Mouse (Mus musculus): ENCODE measurements around the gene Cntn4. TPM values are rescaled to one million over a fixed set of nuclear protein-coding genes. Genes with fewer than 3 reads are reported as not detected.

Gene Cntn4
- polyA plus RNA-seq, 2 experiments, result 0.02 TPM; not detected in 1

DNA sequence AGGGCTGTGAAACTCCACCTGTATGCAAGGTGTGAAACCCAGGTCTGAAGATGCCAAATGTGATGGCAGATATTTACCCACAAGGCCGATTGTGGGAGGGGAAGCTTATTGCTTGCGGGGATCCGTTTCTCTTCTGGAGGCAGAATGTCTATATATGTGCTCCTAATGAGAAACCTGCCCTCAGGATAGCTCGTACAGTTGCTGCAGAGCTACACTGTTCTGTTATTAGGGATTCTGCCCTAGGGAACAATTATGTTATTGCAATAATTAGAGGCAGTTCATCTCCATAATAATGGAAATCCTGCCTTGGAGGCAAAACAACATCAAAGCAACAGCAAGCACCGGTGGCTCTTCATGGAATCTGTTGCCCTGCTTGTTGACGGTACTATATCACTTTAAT, 884.2 kb downstream of the Cntn4 start:
- Histone ChIP-seq H3K27me3 (ENCODE audit: control insufficient read depth, insufficient read depth, low read length) (no peaks in the 10 kb centered on the region), H3K36me3 (replicated peaks; ENCODE audit: control insufficient read depth, insufficient read depth, low read depth) (no peaks in the 10 kb centered on the region), H3K27ac (no peak overlapping the region), H3K4me1 (replicated peaks; ENCODE audit: control insufficient read depth in 2 of 2, insufficient read depth in 2 of 2, low read length in 1 of 2) (no peaks in the 10 kb centered on the region), H3K4me3 (ENCODE audit: insufficient read depth in 1 of 2, low read depth in 2 of 2, low read length in 2 of 2) (no peak overlapping the region), H3K9ac (replicated peaks) (no peak overlapping the region), H3K9me3 (ENCODE audit: control insufficient read depth, low read length) (no peaks in the 10 kb centered on the region), H3K4me2 (ENCODE audit: low read depth) (no peak overlapping the region)
- 64% methylated on average over 6 of the region's 6 CpGs for WGBS (ENCODE audit: insufficient replicate concordance)
- TF ChIP-seq EP300 (IDR thresholded peaks at IDR 0.05; ENCODE audit: low read depth), result no peak
- no peak for TF ChIP-seq CTCF (IDR thresholded peaks at IDR 0.05; ENCODE audit: low read depth)
- ATAC-seq (ENCODE audit: insufficient read depth) (no peak), DNase-seq (ENCODE audit: low read depth in 3 of 3, low spot score in 3 of 3) (no peak)

DNA sequence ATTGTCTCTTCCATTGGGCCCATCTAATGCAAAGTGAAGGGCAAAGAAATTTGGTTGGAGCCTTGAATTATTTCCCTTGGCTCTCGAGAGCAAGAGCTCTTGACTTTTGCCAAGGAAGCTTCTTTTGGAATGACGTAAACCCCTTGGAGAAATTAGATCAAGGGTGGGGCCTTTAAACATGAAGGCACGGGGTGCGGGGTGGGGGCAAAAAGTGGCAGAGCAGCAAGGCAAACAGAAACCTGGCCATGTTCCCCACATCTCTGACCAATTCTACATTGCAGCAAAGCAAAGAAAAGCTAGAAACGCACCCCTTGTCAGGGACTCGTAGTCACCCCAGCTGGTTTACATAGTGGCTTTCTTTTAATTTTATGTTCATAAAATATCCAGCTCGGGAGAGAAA, 887.9 kb downstream of the Cntn4 start:
- no peak for ATAC-seq (ENCODE audit: insufficient read depth)
- Histone ChIP-seq H3K4me1 (replicated peaks; ENCODE audit: control insufficient read depth in 2 of 2, insufficient read depth in 2 of 2, low read length in 1 of 2) (no peaks in the 10 kb centered on the region), H3K4me3 (ENCODE audit: insufficient read depth in 1 of 2, low read depth in 2 of 2, low read length in 2 of 2) (no peak overlapping the region), H3K36me3 (replicated peaks; ENCODE audit: control insufficient read depth, insufficient read depth, low read depth) (no peaks in the 10 kb centered on the region), H3K9ac (replicated peaks) (no peak overlapping the region), H3K9me3 (ENCODE audit: control insufficient read depth, low read length) (no peaks in the 10 kb centered on the region), H3K4me2 (ENCODE audit: low read depth) (no peak overlapping the region), H3K27me3 (ENCODE audit: control insufficient read depth, insufficient read depth, low read length) (no peaks in the 10 kb centered on the region), H3K27ac (no peak overlapping the region)
- no peak for DNase-seq (ENCODE audit: low read depth in 3 of 3, low spot score in 3 of 3)
- WGBS (ENCODE audit: insufficient replicate concordance), result 55% methylated on average over 7 of the region's 7 CpGs
- TF ChIP-seq CTCF (IDR thresholded peaks at IDR 0.05; ENCODE audit: low read depth) (no peak), EP300 (IDR thresholded peaks at IDR 0.05; ENCODE audit: low read depth) (no peak)

DNA sequence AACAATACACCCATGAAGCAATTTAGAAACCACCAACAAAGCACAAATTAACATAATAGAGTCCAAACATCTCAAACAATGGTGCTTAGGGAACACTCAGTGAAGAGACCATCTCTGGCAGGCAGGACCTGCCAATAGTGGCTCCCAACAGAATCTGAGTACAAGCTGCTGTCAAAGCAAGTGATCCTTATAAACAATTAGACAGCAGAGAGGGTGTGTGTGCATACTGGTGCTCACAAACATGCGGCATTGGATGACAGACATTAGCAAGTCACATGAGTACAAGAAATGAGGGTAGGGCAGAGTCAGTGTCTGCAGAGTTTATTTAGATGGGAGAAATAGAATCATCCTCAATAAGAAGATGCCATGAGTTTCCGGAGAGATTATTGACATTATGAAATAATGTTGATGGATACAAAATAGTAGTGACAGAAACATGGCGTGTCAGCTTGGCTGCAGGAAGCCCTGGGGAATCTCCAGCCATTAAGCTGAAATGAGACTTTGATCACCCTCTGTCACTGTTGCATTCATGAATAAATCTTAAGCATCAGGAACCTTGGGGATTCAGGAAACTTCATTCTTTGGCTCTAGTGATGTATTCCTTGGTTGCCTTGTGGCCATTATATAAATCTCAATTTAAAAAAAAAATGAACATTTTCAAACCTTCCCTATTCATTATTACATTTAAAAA, 888.5 kb downstream of the Cntn4 start:
- WGBS (ENCODE audit: insufficient replicate concordance), result 68% methylated on average over 3 of the region's 3 CpGs
- TF ChIP-seq EP300 (IDR thresholded peaks at IDR 0.05; ENCODE audit: low read depth), result no peak
- TF ChIP-seq CTCF (IDR thresholded peaks at IDR 0.05; ENCODE audit: low read depth), result no peak
- no peak overlapping the region for H3K4me2 ChIP-seq (ENCODE audit: low read depth)
- ATAC-seq (ENCODE audit: insufficient read depth), result no peak
- H3K9me3 ChIP-seq (ENCODE audit: control insufficient read depth, low read length), result no peaks in the 10 kb centered on the region
- H3K27me3 ChIP-seq (ENCODE audit: control insufficient read depth, insufficient read depth, low read length), result no peaks in the 10 kb centered on the region
- H3K4me1 ChIP-seq (replicated peaks; ENCODE audit: control insufficient read depth in 2 of 2, insufficient read depth in 2 of 2, low read length in 1 of 2), result no peaks in the 10 kb centered on the region
- no peak overlapping the region for H3K27ac ChIP-seq
- DNase-seq (ENCODE audit: low read depth in 3 of 3, low spot score in 3 of 3), result no peak
- no peak overlapping the region for H3K9ac ChIP-seq (replicated peaks)
- H3K36me3 ChIP-seq (replicated peaks; ENCODE audit: control insufficient read depth, insufficient read depth, low read depth), result no peaks in the 10 kb centered on the region
- H3K4me3 ChIP-seq (ENCODE audit: insufficient read depth in 1 of 2, low read depth in 2 of 2, low read length in 2 of 2), result no peak overlapping the region

DNA sequence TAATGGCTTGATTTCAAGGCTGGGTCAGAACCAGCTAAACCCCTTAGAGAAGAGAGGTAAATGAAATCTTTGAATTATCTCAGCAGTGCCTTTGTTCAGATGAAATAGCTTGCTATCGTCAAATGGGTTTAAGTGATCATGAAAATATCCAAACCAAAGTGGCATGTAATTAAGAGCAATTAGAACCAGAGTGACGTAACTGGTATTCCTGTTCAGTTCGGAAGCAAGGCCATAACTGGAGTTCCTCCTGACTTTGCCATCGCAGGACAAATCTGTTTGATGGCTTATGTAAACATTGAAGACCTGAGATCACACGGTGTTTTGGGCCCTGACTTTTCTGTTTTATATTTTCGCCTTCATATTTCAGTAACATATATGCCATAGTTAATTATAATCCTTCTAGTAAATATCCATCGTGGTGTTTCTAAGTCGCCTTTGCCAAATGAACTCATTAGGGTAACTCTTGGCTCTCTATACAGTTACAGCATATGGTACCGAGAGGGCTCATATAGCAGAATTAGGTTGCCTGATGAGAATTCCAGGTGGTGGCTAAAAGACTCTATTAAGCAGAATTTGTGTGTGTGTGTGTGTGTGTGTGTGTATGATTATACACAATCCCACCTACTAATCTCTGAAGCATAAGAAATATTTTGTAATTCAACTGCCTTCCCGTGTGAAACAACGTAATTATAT, 889.6 kb downstream of the Cntn4 start:
- Histone ChIP-seq H3K4me2 (ENCODE audit: low read depth) (no peak overlapping the region), H3K27me3 (ENCODE audit: control insufficient read depth, insufficient read depth, low read length) (no peaks in the 10 kb centered on the region), H3K4me3 (ENCODE audit: insufficient read depth in 1 of 2, low read depth in 2 of 2, low read length in 2 of 2) (no peak overlapping the region), H3K9ac (replicated peaks) (no peak overlapping the region), H3K4me1 (replicated peaks; ENCODE audit: control insufficient read depth in 2 of 2, insufficient read depth in 2 of 2, low read length in 1 of 2) (no peaks in the 10 kb centered on the region), H3K9me3 (ENCODE audit: control insufficient read depth, low read length) (no peaks in the 10 kb centered on the region), H3K27ac (no peak overlapping the region), H3K36me3 (replicated peaks; ENCODE audit: control insufficient read depth, insufficient read depth, low read depth) (no peaks in the 10 kb centered on the region)
- ATAC-seq (ENCODE audit: insufficient read depth) (no peak), DNase-seq (ENCODE audit: low read depth in 3 of 3, low spot score in 3 of 3) (no peak)
- TF ChIP-seq EP300 (IDR thresholded peaks at IDR 0.05; ENCODE audit: low read depth), result no peak
- TF ChIP-seq CTCF (IDR thresholded peaks at IDR 0.05; ENCODE audit: low read depth), result no peak
- 66% methylated on average over 11 of the region's 11 CpGs for WGBS (ENCODE audit: insufficient replicate concordance)

DNA sequence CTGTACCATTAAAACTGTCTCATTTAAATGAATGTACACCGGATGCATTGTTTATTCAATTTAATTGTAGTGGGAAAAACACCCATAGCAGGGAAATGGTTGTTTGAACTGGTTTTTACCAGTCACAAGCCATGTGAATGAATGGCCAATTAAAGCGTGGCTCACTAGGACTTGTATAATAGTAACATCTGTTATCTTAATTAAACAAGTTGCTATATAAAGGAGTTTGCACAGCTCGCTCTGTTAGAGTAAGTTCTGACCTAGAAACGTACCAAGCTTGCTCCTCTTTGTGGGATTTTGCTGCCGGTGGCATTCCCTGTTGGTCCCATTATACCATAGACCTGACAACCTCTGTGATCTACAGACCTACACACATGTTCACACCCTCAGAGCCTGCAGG, 902.7 kb downstream of the Cntn4 start:
- no peak for ATAC-seq (ENCODE audit: insufficient read depth)
- Histone ChIP-seq H3K4me1 (replicated peaks; ENCODE audit: control insufficient read depth in 2 of 2, insufficient read depth in 2 of 2, low read length in 1 of 2) (no peaks in the 10 kb centered on the region), H3K4me2 (ENCODE audit: low read depth) (no peak overlapping the region), H3K27ac (no peak overlapping the region), H3K27me3 (ENCODE audit: control insufficient read depth, insufficient read depth, low read length) (no peaks in the 10 kb centered on the region), H3K4me3 (ENCODE audit: insufficient read depth in 1 of 2, low read depth in 2 of 2, low read length in 2 of 2) (no peak overlapping the region), H3K36me3 (replicated peaks; ENCODE audit: control insufficient read depth, insufficient read depth, low read depth) (no peaks in the 10 kb centered on the region), H3K9ac (replicated peaks) (no peak overlapping the region), H3K9me3 (ENCODE audit: control insufficient read depth, low read length) (no peaks in the 10 kb centered on the region)
- no peak for DNase-seq (ENCODE audit: low read depth in 3 of 3, low spot score in 3 of 3)
- TF ChIP-seq CTCF (IDR thresholded peaks at IDR 0.05; ENCODE audit: low read depth), result no peak
- TF ChIP-seq EP300 (IDR thresholded peaks at IDR 0.05; ENCODE audit: low read depth), result no peak
- 46% methylated on average over 5 of the region's 5 CpGs for WGBS (ENCODE audit: insufficient replicate concordance)

Data from liver, embryonic 14.5 days (tissue).